Mouse (Mus musculus) megakaryocyte, embryonic 14.5 days (primary cell): ENCODE data around the gene Hpd.

ENCODE experiments used
- FLI1 ChIP-seq: IDR thresholded peaks from 2 replicates; pipeline ENCODE4 v1.6.1; 2012; ENCODE audit warnings: low read length, inconsistent platforms, mixed read lengths
- GATA1 ChIP-seq: IDR thresholded peaks from 3 replicates; pipeline ENCODE4 v1.6.1; 2012; ENCODE audit warnings: mixed read lengths, low read length, inconsistent platforms, borderline replicate concordance

DNA sequence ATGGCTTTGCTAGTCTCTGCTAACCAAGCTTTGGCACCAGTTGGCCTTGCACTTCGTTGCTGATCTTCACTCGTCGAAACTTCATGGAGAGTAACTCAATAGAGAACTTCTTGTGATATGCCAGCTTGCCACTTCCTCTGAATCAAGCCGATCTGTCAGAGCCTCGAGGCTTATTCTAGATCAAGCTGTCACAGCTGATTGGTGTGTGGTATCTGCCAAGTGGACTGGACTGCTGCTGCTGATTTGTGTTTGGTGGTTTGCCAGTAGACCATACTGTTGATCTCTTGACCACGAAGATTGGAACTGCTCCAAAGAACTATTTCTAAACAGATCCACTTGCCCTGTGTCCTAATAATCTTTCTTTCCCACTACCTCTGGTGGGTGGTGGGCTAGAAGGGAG, 8.9 kb upstream of the Hpd start:
- TF ChIP-seq GATA1 = no peak
- TF ChIP-seq FLI1 = no peak
